Mouse (Mus musculus): ENCODE data around the gene Hnrnpd.

The Hnrnpd gene

DNA sequence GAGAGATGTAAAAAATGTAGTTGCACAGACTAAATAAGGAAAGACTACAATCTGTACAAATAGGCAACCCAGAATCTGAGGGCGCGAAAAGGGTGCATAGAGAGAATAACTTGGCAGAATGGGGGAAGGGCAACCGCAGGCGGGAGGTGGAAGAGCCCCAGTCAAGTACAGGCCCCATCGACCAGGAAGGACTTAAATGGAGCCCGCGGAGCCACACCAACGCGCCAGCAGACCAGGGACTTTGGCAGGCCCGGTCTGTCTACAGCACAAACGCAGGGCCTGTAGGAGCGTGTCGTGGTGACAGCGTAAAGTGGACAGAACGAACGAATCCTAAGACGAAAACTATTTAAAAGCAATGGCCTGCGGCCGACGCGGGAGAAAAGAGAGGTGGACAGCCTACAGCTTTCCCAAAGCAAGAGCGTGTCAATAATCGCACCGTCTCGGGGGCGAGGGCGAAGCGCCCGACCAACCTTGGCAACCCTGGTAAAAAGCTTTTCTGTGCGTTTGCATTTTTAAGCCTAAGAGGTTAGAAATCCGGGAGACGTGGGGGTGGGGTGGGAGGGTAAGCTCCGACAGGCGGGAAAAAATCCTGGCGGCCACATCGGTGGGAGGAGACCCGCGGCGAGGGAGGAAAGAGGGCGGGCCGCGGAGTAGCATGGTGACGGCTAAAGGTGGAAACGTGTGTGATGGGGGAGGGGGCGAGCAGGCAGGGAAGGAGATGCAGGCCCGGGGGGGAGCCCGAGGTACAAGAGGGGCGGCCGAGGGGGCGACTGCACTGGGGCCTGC lies 1.0 kb downstream of the Hnrnpd start:
- TF ChIP-seq GATA4 (IDR thresholded peaks at IDR 0.05; ENCODE audit: insufficient replicate concordance, low read length), result no peak

DNA sequence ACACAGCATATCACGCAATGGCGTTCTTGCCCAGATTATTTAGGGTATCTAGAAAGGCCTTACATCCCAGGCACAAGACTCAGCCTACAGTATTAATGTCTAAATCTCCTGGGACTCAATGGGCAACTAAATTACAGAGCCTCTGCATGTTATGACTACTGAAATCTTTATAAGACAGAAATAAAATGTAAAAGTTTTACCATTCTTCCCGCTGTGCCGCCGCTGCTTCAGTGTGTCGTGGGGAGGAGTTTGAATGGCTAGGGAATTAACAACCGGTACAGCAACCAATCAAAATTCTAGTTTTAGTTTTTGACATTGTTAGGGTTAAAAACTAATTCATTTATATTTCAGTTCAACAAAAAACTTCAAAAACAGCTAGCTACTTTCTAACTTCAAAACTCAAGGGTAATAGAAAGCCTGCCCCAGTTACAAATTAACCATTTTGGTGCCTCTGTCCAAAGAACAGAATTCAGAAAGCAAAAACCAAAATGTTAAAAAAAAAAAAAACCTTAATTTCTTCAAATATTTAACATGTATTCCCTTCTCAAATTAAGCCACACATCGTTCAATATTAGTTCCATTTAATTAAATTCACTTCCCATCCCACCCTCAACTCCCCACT lies 2.3 kb downstream of the Hnrnpd start:
- no peak for TF ChIP-seq GATA4 (IDR thresholded peaks at IDR 0.05; ENCODE audit: insufficient replicate concordance, low read length)

DNA sequence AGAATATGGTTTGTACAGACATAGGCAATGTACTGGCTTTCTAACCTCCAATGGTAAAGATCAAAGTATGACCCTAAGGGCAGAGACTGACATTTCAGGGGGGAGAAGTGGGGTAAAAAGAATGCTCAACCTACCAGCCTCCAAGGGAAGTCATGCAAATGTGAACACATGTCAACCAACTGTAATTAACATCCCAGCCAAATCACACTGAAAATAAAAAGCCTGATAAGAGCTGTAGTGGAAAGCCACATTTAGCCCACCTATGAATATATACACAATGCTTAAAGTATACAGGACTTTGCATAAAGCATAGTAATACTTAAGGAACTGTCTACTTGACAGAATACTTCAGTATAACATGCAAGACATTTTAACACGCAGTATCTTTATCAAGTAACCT lies 3.0 kb downstream of the Hnrnpd start:
- TF ChIP-seq GATA4 (IDR thresholded peaks at IDR 0.05; ENCODE audit: insufficient replicate concordance, low read length), result no peak

DNA sequence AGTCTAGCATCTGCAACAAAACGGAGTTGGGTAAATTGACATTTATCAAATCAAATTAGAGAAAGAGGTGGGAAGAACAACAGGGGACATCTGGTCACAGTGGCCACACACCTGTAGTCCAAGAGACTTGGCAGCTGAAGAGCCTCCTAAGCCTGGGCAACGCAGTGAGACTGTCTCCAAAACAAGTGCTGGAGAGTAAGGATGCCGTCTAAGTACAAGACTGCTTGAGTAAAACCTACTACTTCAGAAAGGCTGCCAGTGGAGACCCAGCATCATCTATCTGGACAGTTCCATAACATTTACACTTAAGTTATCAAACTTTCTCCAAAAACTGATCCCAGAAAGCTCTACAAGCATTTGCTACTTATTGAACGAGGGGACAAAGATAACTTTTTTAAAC lies 3.7 kb downstream of the Hnrnpd start:
- TF ChIP-seq GATA4 (IDR thresholded peaks at IDR 0.05; ENCODE audit: insufficient replicate concordance, low read length), result no peak

DNA sequence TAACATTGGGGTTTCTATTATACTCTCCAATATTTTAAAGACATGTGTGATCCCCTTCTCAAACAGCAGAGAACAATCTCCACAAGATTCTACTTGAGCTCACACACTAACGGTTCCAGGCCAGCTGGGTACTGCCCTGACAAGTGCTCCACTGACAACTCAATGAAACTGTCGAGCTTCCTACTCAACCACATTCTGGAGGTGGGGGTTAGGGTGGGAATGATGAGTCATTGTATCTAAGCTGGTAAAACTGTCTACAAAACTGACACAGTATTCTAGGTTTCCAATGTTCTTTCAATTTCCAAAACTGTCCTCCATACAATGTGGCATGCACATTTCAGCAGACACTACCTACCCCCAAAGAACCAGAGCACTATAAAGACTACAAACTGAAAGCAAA lies 4.8 kb downstream of the Hnrnpd start:
- no peak for TF ChIP-seq GATA4 (IDR thresholded peaks at IDR 0.05; ENCODE audit: insufficient replicate concordance, low read length)

DNA sequence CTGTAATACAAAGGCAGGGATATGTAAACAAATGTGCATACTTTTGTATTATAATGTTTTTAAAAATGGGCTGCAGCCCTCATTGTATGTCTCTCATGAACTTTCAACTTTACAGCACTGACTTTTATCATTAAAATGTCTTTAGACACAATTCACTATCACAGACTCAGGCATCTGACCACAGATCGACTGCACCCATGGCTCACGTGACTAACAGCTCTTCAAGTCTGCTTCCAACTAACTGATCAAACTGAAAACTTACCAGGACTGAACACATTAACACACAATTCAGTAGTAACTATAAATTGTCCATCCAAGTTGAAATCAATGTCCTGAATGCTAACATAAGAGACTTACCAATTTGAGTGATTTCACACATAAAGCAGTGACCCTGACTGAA lies 18.8 kb downstream of the Hnrnpd start:
- TF ChIP-seq GATA4 (IDR thresholded peaks at IDR 0.05; ENCODE audit: insufficient replicate concordance, low read length), result no peak

DNA sequence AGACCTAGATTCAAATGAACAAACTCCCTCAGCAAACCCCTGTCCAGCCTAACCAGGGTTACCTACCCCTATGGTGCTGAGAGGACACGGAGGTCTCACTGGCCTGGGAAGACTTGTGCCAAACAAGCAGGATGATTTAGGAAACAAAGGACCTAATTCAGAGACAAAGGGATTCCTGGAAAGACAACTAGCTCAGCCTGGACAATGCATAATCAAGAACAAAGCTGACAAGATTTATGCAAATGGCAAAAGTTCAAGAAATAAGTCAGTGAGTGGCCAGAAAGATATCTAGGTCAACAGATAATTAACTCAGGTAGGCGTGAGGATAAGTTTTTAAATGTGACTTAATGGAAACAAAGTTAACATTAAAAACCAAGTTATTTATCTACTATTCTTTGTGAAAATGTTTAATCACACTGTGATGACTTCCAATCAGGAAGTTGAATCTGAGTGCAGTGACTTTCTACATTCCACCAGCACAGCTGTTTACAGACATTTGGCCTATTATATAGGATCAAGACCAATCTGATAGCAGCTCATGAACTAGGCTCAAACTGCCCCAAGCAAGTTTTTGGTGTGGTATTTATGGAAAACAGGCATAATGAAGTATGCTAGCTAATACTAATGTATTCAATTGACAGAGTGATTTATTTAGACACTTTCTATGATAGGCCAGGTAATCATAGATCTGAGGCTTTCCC lies 19.4 kb downstream of the Hnrnpd start:
- no peak for TF ChIP-seq GATA4 (IDR thresholded peaks at IDR 0.05; ENCODE audit: insufficient replicate concordance, low read length)

DNA sequence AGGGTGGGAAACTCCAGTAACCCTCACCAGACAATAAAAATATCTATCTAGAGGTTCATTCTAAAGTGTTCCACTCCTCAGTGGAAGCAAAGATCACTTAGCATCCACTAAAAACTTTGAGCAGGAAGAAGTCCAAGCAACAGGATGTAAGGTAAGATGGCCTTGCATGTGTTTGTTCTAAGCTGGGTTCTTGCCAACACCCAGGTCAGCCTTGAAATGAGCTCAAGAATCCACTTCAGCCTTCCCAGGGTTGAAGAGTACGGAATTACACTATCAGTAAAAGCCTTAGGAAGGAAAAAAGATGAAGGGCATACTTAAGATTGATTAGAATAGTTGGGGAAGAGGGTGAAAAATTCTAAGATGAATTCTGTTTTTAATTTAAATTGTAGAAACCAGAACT lies 20.1 kb downstream of the Hnrnpd start:
- TF ChIP-seq GATA4 (IDR thresholded peaks at IDR 0.05; ENCODE audit: insufficient replicate concordance, low read length), result no peak

DNA sequence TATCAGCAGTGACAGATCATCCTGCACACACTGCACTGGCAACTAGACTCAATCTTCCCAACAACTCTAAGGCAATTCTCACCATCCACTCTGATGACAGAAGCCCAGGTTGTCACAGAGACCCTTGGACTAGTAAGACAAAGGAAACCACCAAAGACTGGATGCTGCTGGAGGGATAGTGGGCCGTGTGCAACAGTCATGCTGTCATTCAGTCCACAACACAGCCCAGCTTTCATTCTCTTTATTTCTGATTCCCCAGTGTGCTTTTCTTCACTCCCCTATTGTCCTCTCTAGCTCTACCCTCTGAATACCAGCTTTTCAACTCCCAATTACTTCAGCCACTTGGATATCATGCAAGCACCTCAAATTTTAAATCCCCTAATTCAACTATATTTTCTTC lies 24.9 kb downstream of the Hnrnpd start:
- no peak for TF ChIP-seq GATA4 (IDR thresholded peaks at IDR 0.05; ENCODE audit: insufficient replicate concordance, low read length)

DNA sequence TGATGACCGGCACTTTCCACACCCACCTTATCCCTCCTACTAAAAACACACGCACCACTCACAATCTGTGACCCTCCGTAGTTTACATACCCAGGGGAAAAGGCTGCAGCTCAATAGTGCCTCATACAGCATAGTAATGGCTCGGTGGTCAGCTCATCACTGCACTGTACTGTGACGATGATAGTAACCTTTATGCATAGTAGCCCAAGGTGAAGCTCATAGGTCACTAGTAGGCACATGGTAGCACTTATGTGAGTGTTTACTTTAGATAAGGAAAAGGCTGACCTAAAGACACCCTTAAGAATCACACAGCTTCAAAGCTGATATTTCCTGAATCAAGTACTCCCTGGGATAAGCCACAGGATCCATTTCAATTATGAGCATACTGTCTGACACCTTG lies 26.2 kb downstream of the Hnrnpd start:
- TF ChIP-seq GATA4 (IDR thresholded peaks at IDR 0.05; ENCODE audit: insufficient replicate concordance, low read length), result no peak

DNA sequence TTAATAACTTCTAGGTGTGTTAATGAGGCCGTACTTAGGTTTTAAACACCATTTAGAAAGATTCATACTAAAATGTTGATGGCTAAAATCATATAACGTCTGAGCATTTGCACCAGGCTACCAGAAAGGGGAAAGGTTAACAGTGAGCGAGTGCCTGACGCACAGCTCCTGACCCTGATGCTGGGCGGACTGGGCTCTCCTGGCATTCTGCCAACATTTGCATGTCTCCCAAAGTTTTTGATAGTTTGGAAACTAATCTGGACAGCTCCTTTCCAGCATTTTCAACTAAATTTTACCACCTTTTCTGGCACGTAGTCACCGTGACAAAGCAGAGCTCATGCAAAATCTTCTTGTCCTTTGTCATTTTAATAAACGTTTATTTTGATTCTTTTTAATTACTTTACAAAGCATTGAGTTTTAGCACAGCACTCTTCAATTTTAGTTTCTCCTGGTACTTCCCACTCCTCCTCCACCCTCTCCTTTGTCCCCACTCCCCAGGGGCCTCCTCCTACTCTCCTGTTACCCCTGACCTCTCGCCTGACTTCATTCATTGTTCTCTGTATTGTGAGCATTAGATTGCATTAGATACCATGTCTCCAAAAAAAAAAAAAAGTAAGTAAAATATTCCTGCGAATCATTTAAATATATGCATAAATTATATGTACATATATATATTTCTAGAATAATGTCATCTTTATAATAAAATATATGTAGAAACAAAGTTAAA lies 36.8 kb downstream of the Hnrnpd start:
- no peak for TF ChIP-seq GATA4 (IDR thresholded peaks at IDR 0.05; ENCODE audit: insufficient replicate concordance, low read length)

DNA sequence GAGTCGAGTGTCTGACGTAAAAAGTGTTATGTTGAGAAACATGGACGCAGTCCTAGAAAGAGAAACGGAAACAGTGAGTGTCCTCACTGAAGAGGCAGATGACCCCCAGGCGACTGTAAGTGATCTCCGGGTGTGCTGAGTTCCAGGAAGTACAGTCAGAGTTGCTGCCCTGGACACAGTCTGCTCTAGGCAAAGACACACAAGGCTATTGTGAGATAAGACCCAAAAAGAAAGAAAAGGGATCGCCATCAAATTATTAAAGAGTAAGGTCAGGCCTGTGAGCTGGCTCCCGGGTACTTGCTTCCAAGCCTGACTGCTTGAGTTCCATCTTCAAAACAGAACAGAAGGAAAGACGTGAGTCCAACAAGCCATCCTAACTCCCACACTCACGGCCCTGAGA lies 37.5 kb downstream of the Hnrnpd start:
- TF ChIP-seq GATA4 (IDR thresholded peaks at IDR 0.05; ENCODE audit: insufficient replicate concordance, low read length), result no peak

DNA sequence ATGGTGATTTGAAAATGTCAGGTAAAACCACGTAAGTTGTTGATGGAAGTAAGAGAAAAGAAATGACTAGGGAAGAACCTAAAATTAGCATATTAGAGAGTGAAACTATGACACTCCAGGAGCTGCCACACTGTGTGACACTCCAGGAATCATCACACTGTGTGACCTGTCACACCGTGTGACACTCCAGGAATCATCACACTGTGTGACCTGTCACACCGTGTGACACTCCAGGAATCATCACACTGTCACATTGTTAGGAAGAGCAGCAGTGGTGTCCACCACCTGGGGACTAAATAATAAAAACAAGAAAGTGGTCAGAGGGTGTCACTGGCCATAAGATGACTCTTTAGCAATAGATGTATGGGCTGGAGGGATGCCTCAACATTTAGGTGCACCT lies 39.3 kb downstream of the Hnrnpd start:
- TF ChIP-seq GATA4 (IDR thresholded peaks at IDR 0.05; ENCODE audit: insufficient replicate concordance, low read length), result no peak

DNA sequence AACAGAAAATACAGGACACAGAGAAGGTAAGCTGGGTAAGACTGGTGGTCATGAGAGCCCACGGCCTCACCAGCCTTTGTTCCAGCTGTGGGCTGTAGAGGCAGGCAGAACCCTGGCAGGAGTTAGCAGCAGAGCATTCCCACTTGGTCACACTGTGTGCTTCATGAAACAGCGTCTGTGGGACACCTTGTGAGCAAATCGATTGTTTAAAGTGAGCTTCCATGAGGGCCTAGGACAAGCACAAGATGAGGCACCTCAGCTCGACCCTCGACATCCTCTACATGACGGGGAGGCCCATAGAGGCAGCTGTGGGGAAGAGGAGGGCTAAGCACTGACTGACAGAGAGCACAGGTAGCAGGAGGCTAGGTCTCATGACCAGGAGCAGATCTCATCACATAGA lies 46.8 kb downstream of the Hnrnpd start:
- no peak for TF ChIP-seq GATA4 (IDR thresholded peaks at IDR 0.05; ENCODE audit: insufficient replicate concordance, low read length)

DNA sequence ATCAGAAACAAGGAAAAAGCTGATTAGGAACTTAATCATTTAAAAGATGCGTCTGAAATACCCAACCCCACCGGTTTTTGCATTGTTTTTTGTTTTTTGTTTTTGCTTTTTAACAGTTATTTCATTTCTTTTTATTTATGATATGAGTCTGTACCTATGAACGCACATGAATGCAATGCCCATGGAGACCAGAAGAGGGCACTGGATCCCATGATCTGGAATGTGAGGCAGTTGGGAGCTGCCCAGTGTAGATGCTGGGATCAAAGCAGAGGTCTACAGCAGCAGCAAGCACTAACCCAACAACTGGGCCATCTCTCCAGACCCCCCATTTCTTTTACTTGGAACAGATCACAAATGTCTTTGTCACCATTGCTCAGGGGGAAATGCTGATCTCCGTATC lies 50.8 kb downstream of the Hnrnpd start:
- TF ChIP-seq GATA4 (IDR thresholded peaks at IDR 0.05; ENCODE audit: insufficient replicate concordance, low read length), result no peak

DNA sequence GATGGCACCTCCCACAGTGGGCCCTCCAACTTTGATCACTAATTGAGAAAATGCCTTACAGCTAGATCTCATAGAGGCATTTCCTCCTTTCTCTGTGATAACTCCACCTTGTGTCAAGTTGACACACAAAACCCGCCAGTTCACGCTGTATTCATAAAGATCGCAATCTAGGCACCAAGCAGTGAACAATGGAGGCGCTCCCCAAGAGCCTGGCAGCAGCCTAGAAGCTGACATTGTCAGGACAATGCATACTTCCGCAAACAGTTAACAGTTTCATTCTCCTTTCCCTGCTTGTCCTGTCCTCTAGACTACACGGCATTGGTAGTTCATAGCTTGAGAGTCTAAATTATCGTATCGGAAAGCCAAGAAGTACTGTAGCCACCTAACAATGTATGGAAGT lies 56.7 kb downstream of the Hnrnpd start:
- TF ChIP-seq GATA4 (IDR thresholded peaks at IDR 0.05; ENCODE audit: insufficient replicate concordance, low read length), result no peak
